Mouse (Mus musculus) hindbrain, postnatal 0 days (tissue): Measurements from ENCODE around the gene Myh14. TPM values are rescaled to one million over a fixed set of nuclear protein-coding genes. Genes with fewer than 3 reads are reported as not detected.

Experiments used
- ATAC-seq: fragments of 200-750 bp; cut with Nextera tagmentation; 2 replicates; pipeline ENCODE4 v1.8.0; 2017; ENCODE audit warnings: mild to moderate bottlenecking, moderate TSS enrichment, moderate library complexity
- DNase-seq: peaks from one replicate; pipeline ENCODE4 v3.0.0-alpha.2; 2015; ENCODE audit warnings: low spot score
- H3K27ac ChIP-seq: fragments of 300-500 bp; sonication (generic); 2 replicates; pipeline ENCODE4 v1.5.1; 2014; ENCODE audit warnings: mild to moderate bottlenecking
- H3K27me3 ChIP-seq: fragments of 300-500 bp; sonication (generic); 2 replicates; pipeline ENCODE4 v1.6.1; 2014; ENCODE audit warnings: low read length, mixed read lengths; ENCODE audit not compliant: insufficient read depth
- H3K36me3 ChIP-seq: fragments of 300-500 bp; sonication (generic); 2 replicates; pipeline ENCODE4 v1.6.1; 2014; ENCODE audit warnings: low read length, mixed read lengths; ENCODE audit not compliant: insufficient read depth
- H3K4me1 ChIP-seq: fragments of 300-500 bp; sonication (generic); 2 replicates; pipeline ENCODE4 v1.6.1; 2014; ENCODE audit warnings: antibody characterized with exemption, low read length, mixed read lengths; ENCODE audit not compliant: insufficient read depth
- H3K4me2 ChIP-seq: fragments of 300-500 bp; sonication (generic); 2 replicates; pipeline ENCODE4 v1.6.1; 2014; ENCODE audit warnings: low read depth, mild to moderate bottlenecking, low read length, moderate library complexity, mixed read lengths
- H3K4me3 ChIP-seq: fragments of 300-500 bp; sonication (generic); 2 replicates; pipeline ENCODE4 v1.5.1; 2014; ENCODE audit warnings: low read length
- H3K9ac ChIP-seq: fragments of 300-500 bp; sonication (generic); replicated peaks from 2 replicates; pipeline ENCODE4 v1.6.1; 2014; ENCODE audit warnings: mild to moderate bottlenecking, low read length, moderate library complexity, mixed read lengths
- H3K9me3 ChIP-seq: fragments of 300-500 bp; sonication (generic); 2 replicates; pipeline ENCODE4 v1.6.1; 2016; ENCODE audit warnings: low read length, mixed read lengths
- CTCF ChIP-seq: IDR thresholded peaks from 2 replicates; pipeline ENCODE4 v1.5.1; 2016; ENCODE audit warnings: antibody characterized with exemption, control low read depth, low read depth
- WGBS: fragments of 180-500 bp; shearing (Covaris S2); extraction: QIAGEN DNeasy Blood & Tissue Kit; methylation state at CpG from one replicate; pipeline ENCODE4 v1.1.7; 2014; 5-methylcytosine and 5-hydroxymethylcytosine counted together
- polyA plus RNA-seq: library from polyadenylated mRNA; unstranded; fragments of >200 nt; fragmentation: Nextera tagmentation; extraction: Ambion mirVana; gene quantifications from 2 replicates; pipeline ENCODE4 v1.2.1, GENCODE M21; 2015
- total RNA-seq: library from RNA; depleted of rRNA; stranded (reverse); fragments of >200 nt; gene quantifications from 2 replicates; pipeline ENCODE4 v1.2.3, GENCODE M21; 2014

Myh14 gene
- total and polyA plus RNA-seq, 2 experiments from 2014 or later: 9.3 to 9.7 TPM

DNA sequence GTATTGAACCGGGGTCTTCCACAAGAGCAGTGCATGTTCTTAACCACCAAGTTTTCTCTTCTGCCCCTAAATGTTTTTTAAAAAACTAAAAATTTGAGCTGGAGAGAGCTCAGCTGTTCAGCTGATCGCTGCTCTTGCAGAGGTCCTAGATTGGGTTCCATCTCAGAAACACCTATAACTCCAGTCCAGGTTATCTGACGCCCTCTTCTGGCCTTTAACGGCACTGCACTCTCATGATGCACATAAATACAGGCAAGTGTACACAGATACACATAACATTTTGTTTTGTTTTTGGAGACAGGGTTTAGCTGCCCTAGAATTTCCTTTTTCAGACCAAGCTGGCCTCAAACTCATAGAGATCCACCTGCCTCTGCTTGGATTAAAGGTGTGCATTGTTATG, 3.9 kb upstream of the Myh14 start:
- Histone ChIP-seq H3K9ac (no peak overlapping the region), H3K4me1 (peaks cover 9% of the 10 kb centered on the region; the same call in 1 of the 2 replicates), H3K27me3 (no peaks in the 10 kb centered on the region), H3K4me2 (no peak overlapping the region), H3K4me3 (no peak overlapping the region), H3K9me3 (no peaks in the 10 kb centered on the region), H3K36me3 (no peaks in the 10 kb centered on the region), H3K27ac (no peak overlapping the region)
- DNase-seq (no peak), ATAC-seq (no peak)
- 77% methylated on average over 4 of the region's 4 CpGs for WGBS
- peak; percentile 30; the same call in 1 of the 2 replicates for TF ChIP-seq CTCF

DNA sequence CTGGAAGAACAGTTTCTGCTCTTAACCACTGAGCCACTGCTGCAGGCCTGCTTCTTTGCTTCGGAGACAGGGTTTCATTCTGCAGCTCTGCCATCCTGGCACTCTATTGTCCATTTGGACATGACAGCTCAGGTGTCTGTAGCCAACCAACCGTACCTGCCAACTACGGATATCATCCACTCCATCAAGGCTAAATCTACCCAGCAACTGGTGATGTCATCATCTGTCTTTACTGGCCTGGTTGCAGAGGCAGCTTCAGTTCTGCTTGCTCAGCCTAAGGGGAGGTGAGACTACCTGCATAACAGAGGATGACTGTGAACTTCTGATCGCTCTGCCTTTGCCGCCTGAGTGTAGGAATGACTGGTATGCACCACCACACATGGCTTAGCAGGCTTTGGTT, 1.6 kb upstream of the Myh14 start:
- no peak overlapping the region for H3K27ac ChIP-seq
- WGBS: 72% methylated on average over 5 of the region's 5 CpGs
- ATAC-seq: no peak

DNA sequence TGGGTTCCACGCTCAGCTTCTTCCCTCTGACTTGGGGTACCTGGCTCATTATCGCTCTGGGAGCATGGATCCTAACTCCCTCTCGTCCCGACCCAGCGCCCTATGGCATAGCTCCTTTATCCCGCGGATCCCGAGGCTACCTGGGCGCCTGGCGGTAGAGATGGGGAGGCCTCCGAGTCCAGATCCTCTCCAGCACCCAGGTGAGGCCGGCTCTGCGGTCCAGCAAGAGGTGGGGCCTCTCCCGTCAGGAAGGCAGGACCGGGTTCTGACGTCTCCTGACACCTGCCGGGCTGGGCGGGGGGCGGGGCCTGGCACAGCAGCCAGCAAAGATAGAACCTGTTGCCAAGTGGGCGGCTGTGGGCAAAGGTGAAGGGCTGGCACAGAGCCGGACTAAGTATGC, 1.5 kb downstream of the Myh14 start:
- Histone ChIP-seq H3K9ac (no peak overlapping the region), H3K4me3 (no peak overlapping the region), H3K27ac (no peak overlapping the region), H3K4me2 (no peak overlapping the region), H3K27me3 (no peaks in the 10 kb centered on the region), H3K4me1 (peaks cover 6% of the 10 kb centered on the region; the same call in 1 of the 2 replicates), H3K9me3 (no peaks in the 10 kb centered on the region), H3K36me3 (no peaks in the 10 kb centered on the region)
- 15% methylated on average over 21 of the region's 21 CpGs for WGBS
- DNase-seq: no peak
- TF ChIP-seq CTCF: no peak
- no peak for ATAC-seq

More for the DNA sequence above, 1.6 kb upstream of the Myh14 start:
- DNase-seq: peak; percentile 37
- no peak for TF ChIP-seq CTCF
- peaks cover 9% of the 10 kb centered on the region; the same call in 1 of the 2 replicates for H3K4me1 ChIP-seq
- no peak overlapping the region for H3K9ac ChIP-seq
- no peak overlapping the region for H3K4me2 ChIP-seq
- H3K27me3 ChIP-seq: no peaks in the 10 kb centered on the region
- H3K36me3 ChIP-seq: no peaks in the 10 kb centered on the region
- H3K4me3 ChIP-seq: no peak overlapping the region
- no peaks in the 10 kb centered on the region for H3K9me3 ChIP-seq

DNA sequence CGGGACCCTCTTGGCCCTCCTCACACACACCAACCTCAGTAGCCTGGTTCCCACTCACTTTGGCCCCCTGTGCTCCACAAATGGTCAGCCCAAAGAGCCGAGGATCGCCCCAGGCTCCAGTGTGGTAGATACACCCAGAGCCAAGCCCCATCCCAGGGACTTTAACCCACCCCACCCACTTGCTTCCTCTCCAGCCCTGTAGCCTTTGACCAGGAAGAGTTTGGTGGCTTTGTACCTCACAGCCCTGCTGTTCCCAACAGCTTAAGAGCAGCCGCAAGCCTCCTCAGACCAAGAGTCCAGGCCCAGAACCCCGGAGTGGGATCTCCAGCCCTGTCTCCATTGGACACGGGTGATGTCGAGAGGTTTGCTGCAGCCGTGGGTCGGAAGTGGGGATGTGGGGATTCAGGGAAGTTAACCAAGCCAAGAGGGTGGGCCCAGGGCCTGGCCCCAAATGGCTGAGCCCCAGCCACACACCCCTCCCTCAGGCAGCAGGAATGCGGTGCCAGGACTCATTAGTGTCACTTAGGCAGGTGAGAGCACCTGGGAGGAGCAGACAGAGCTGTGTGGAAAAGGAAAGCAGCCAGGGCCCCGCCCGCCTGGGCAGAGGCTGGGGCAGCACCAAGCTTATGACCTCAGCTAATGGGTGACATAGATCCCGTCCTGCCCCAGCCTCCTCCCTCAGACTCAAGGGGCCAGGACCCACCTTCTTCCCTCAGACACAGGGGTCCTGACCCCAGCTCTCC, 2.5 kb downstream of the Myh14 start:
- no peaks in the 10 kb centered on the region for H3K27me3 ChIP-seq
- no peak overlapping the region for H3K4me2 ChIP-seq
- H3K9ac ChIP-seq: no peak overlapping the region
- peaks cover 6% of the 10 kb centered on the region; the same call in 1 of the 2 replicates for H3K4me1 ChIP-seq
- DNase-seq: no peak
- 67% methylated on average over 13 of the region's 13 CpGs for WGBS
- H3K9me3 ChIP-seq: no peaks in the 10 kb centered on the region
- no peak for TF ChIP-seq CTCF
- H3K27ac ChIP-seq: no peak overlapping the region
- no peak for ATAC-seq
- no peaks in the 10 kb centered on the region for H3K36me3 ChIP-seq
- no peak overlapping the region for H3K4me3 ChIP-seq

DNA sequence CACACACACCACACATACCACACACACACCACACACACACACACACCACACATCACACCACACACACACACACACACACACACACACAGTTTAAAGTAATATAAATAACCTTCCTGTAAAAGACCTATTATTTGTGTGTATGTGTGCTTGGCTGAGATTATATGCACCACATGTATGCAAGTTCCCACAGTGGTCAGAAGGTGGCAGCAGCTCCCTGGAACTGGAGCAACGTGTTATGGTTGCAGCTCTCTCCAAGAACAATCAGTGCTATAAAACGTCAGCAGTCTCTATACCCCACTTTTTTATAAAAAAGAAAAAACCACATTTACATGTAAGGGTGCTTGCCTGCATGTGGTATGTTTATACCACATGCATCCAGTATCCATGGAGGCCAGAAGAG, 4.2 kb downstream of the Myh14 start:
- H3K4me3 ChIP-seq: no peak overlapping the region
- no peak overlapping the region for H3K9ac ChIP-seq
- no peak overlapping the region for H3K4me2 ChIP-seq
- DNase-seq (no peak), ATAC-seq (no peak)
- H3K36me3 ChIP-seq: no peaks in the 10 kb centered on the region
- TF ChIP-seq CTCF: peak; percentile 38
- no peak overlapping the region for H3K27ac ChIP-seq
- H3K9me3 ChIP-seq: no peaks in the 10 kb centered on the region
- H3K27me3 ChIP-seq: no peaks in the 10 kb centered on the region
- WGBS: 87% methylated on average over 2 of the region's 2 CpGs
- peaks cover 5% of the 10 kb centered on the region; the same call in 1 of the 2 replicates for H3K4me1 ChIP-seq

DNA sequence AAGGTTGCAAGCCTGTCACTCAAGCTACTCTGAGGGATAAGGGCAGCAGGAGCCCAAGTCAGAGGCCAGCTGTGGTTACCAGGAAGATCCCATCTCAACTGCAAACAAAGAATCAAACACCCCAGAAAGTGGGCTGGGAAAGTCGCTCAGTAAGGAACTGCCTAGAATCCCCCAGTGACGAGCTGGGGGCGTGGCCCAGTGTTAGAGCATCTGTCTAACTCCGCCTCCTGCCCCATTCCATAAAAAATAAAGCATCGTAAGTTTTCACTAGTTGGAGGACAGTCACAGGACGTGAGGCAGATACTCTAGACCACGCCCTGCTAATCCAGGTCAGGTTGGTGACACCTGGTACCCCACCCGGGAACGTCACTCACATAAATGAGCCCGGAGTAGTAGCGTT, 5.9 kb downstream of the Myh14 start:
- Histone ChIP-seq H3K9me3 (no peaks in the 10 kb centered on the region), H3K36me3 (no peaks in the 10 kb centered on the region), H3K27me3 (no peaks in the 10 kb centered on the region), H3K4me3 (no peak overlapping the region), H3K4me1 (no peaks in the 10 kb centered on the region), H3K4me2 (no peak overlapping the region), H3K27ac (no peak overlapping the region), H3K9ac (no peak overlapping the region)
- 44% methylated on average over 11 of the region's 11 CpGs for WGBS
- no peak for TF ChIP-seq CTCF
- no peak for ATAC-seq
- no peak for DNase-seq

DNA sequence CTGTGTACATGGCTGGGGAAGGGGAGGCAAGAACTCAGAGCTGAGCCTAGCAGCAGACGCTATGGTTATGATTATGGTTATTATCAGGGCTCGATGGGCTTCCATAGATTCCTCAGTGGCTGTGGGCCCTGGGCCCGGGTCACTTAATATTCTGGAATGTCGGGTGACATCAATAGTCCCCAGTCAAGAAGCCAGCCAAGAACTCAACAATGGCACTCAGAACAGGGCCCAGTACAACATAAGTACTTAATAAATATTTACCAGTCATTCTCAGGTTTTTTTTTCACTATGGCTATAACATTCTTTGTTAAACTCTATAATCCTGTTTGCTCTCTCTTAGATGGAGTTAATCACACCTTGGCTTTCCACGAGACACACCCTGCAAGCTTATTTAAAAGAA, 7.1 kb downstream of the Myh14 start:
- no peaks in the 10 kb centered on the region for H3K27me3 ChIP-seq
- whole genome bisulfite sequencing: 73% methylated on average over 5 of the region's 5 CpGs
- H3K4me1 ChIP-seq: no peaks in the 10 kb centered on the region
- H3K4me2 ChIP-seq: no peak overlapping the region
- H3K36me3 ChIP-seq: no peaks in the 10 kb centered on the region
- H3K9ac ChIP-seq: no peak overlapping the region
- ATAC-seq (no peak), DNase-seq (no peak)
- H3K27ac ChIP-seq: no peak overlapping the region
- TF ChIP-seq CTCF: no peak
- no peak overlapping the region for H3K4me3 ChIP-seq
- no peaks in the 10 kb centered on the region for H3K9me3 ChIP-seq
